Mouse (Mus musculus) colon, adult 2 months (tissue): Measurements from ENCODE around the gene Reep6. TPM values are rescaled to one million over a fixed set of nuclear protein-coding genes. Genes with fewer than 3 reads are reported as not detected.

Experiments
- polyA plus RNA-seq: library from polyadenylated mRNA; depleted of rRNA; stranded (reverse); fragments of >200 nt; gene quantifications from 2 replicates; pipeline ENCODE4 v1.2.3, GENCODE M21; 2012; rRNA removed

Gene Reep6
- 27.3 and 36.0 TPM in 2 replicates for polyA plus RNA-seq

DNA sequence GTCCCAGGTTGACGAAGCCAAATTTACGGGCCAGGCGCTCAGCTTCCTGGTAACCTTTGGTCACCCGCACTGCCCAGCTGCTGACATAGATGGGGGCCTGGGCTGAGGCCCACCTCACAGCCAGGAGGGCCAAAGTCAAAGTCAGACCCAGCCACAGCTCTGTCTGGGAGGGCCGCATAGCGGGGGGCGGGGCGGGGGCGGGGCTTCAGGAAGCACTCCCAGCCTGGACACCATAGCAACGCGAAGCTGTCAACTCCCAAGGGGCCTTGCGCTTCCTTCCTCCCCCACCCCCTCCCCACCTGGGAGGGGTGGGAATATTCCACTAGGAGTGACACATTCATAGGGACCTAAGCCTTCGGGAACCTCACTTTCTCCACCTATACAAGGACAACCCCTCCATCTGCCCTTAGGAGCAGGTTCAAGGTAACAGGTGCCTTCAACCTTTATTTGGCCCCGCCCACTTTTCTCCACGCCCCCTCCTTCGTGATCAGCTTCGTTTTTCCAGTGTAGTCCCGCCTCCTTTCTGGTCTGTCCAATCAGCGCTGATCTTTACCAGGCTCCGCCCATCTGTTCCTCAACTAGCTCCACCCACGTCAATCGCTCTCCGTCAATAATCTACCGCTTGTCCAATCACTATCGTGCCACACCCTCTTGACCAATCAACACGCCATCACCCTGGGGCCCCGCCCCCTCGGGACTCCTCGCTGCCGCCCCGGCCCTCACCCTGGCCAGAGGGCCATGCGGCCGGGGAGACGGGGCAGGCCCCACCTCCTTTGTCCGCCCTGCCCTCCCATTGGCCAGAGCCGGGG, at the start of gene Reep6, which contains the start of gene Pcsk4:
Gene Reep6, plus strand, starts transcription at position 681 of the 809 bp plus-strand sequence.
Gene Pcsk4, minus strand, starts transcription at position 226 of the 809 bp plus-strand sequence.

DNA sequence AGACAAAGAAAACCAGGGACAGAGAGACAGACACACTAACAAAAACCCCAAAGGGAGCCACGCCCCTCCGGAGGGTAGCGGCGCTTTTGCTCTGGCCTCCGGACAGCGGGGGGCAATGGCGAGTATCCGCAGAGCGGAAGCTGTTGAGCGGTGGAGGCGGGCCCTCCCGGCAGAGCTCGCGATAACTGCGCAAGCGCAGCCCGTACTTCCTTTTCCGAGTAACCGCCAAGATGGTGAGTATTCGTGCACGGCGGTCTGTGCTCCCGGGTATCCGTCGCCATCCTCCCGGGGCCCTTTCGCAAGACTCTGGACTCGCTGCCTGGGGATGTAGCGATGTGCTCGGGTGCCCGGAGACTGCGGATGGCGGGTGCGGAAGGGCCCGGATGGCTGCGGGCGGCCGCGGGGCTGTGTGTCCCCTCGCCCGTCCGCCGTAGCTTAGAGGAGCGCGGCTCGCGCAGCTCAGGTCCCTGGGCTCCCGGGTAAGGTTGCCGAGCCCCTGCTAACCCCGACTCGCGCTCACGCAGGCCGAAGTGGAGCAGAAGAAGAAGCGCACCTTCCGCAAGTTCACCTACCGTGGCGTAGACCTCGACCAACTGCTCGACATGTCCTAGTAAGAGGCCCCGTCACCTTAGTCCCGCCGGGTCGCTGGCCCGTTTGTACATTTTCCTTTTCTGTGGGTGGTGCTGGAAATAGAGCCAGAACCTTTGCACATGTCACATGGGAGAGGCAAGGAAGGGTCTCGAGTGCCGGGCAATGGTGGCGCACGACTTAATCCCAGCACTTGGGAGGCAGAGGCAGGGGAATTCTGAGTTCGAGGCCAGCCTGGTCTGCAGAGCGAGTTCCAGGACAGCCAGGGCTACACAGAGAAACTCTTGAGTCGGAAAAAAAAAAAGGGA, 37.3 kb upstream of the Reep6 start, which contains the start of gene Rps15:
Gene Rps15, plus strand, starts transcription at position 203 of the 896 bp plus-strand sequence.

DNA sequence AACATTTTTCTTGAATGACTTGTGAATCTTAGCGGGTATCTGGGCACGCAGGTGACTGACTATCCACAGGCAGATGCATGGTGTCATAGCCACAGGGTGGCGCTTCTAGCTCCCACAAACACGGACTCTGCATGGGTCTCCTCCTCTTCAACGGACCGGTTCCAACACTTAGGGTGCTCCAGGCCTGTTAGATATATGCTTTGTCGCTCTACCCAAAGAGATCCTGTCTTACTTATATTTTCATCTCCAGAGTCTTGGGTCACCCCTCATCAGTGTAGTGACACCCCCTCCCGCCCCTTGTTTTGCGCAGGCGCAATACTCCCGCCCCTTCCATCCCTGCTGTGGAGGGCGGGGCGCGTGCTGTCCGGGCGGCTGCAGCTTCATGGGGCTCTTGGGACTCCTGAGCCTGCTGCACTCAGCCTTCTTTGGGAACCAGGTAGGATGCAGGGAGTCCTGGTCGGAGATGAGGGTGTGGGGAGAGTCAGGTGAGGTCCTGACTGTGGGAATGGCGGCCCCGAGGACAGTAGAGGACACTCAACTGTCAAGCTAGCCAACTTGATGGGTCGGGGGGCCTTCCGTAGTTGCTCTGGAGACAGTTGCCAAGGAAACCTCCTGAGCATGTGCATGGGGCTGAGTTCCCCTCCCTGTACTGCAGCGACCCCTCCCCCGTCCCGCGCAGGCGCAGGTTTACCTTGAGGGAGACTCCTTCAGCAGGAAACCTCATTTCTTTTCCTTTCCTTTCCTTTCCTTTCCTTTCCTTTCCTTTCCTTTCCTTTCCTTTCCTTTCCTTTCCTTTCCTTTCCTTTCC, 33.9 kb upstream of the Reep6 start, which contains the start of gene Apc2:
Gene Apc2, plus strand, starts transcription at position 360 of the 808 bp plus-strand sequence.

DNA sequence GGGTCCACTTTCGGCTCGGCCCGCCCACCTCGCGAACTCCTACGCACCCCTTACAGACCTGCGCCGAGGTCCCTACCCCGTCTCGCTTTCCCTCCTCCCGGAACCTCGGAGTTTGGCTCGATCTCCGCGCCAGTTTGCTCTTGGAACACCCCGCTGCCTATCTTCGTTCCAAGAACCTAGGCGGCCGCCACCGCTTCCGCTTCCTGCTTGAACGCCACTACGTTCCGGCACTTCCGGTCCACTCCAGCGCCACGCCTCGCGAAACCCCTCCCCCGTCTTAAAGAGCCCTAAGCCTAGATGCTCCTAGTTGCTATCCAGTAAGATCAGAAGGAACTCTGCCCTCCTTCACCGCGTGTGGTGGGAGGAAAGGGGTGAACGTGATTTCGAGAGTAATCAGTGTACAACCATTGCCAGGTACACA, 9.4 kb upstream of the Reep6 start, which contains the start of gene 2310011J03Rik:
Gene 2310011J03Rik, minus strand, starts transcription at position 198 of the 421 bp plus-strand sequence.

DNA sequence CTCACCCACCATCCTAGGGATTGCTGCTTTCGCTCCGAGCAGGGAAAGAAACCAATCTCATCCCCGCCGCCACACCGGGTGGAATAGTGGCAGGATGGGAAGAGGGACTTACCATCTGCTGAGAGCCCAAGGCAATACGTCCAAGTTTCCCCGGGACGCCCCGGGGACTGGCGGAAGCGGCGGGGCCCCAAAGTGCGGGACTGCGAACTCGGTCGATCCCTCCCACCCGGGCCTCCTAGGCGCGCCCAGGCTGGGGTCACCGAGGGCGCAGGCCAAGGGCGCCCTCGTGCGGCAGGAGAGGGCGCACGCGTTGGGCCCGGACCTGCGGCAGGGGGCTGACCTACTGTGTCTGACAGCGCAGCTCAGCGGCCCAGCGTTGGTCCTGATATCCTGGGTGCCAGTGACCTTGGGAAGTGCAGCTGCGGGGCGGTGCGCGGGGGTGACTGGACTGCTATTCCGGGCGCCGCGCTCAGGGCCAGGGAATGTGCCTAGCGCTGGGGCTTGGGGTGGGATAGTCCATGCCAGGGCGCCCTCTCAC, 18.6 kb downstream of the Reep6 start, which contains the start of gene Adamtsl5:
Gene Adamtsl5, minus strand, starts transcription at position 169 of the 538 bp plus-strand sequence.

DNA sequence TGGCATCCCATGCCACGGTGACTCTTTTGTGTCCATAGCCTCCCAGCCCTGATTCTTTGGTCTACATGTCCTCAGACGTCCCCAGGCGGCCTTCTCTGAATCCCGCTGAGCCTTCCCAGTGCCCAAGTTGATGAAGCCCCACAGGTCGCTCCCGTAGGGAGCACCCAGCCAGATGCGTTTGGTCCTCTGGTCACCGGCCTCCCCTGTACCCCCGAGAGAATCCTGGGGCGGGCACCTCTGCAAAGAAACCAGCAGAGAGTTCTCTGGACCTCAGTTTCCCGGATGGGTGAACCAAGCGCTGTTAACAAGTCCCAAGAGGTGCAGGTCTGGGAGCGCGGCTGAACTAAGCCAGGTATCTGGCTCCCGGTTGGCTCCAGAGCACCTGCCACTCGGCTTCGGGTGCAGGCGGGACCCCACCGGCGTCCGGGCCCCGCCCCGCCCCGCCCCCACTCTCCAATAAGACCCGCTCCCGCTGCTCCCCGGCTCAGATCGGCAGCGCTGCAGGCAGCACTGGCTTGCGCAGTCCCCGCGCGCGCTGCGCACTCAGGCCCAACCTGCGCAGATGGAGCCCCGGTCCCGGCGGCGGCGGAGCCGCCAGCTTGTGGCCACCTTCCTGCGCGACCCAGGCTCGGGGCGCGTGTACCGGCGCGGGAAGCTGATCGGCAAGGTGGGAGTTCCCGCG, 26.4 kb downstream of the Reep6 start, which contains the start of gene Plk5:
Gene Plk5, plus strand, starts transcription at position 459 of the 682 bp plus-strand sequence.

Other genes with a start within 250 kb of the Reep6 start
- 82.3 and 100 TPM in 2 replicates for gene Sbno2, start 224.4 kb upstream of the Reep6 start, polyA plus RNA-seq
- gene Stk11, start 214.2 kb upstream of the Reep6 start, polyA plus RNA-seq: 125 and 133 TPM in 2 replicates
- 2,828 and 3,041 TPM in 2 replicates for gene Atp5d, start 191.3 kb upstream of the Reep6 start, polyA plus RNA-seq
- gene Cbarp, start 189.1 kb upstream of the Reep6 start, polyA plus RNA-seq: 14.1 and 17.1 TPM in 2 replicates
- 174 and 187 TPM in 2 replicates for gene Midn, start 181.7 kb upstream of the Reep6 start, polyA plus RNA-seq
- 98.7 and 100 TPM in 2 replicates for gene Cirbp, start 164.0 kb upstream of the Reep6 start, polyA plus RNA-seq
- gene 1600002K03Rik, start 157.0 kb upstream of the Reep6 start, polyA plus RNA-seq: 18.0 and 23.5 TPM in 2 replicates
- gene Efna2, start 150.5 kb upstream of the Reep6 start, polyA plus RNA-seq: 3.4 and 3.6 TPM in 2 replicates
- 25.4 and 27.3 TPM in 2 replicates for gene Mum1, start 103.5 kb upstream of the Reep6 start, polyA plus RNA-seq
- 917 and 1,055 TPM in 2 replicates for gene Ndufs7, start 80.8 kb upstream of the Reep6 start, polyA plus RNA-seq
- 12.4 and 22.1 TPM in 2 replicates for gene Gamt, start 68.9 kb upstream of the Reep6 start, polyA plus RNA-seq
- 79.6 and 86.9 TPM in 2 replicates for gene Dazap1, start 68.5 kb upstream of the Reep6 start, polyA plus RNA-seq
- gene Rps15, start 37.5 kb upstream of the Reep6 start, polyA plus RNA-seq: 1,702 and 2,447 TPM in 2 replicates
- gene Apc2, start 34.0 kb upstream of the Reep6 start, polyA plus RNA-seq: 1.8 and 2.0 TPM in 2 replicates
- gene 2310011J03Rik, start 9.4 kb upstream of the Reep6 start, polyA plus RNA-seq: 55.6 and 67.7 TPM in 2 replicates
- gene Pcsk4, start 455 bp upstream of the Reep6 start, polyA plus RNA-seq: 20.6 and 24.0 TPM in 2 replicates
- gene Adamtsl5, start 18.5 kb downstream of the Reep6 start, polyA plus RNA-seq: 27.8 and 29.2 TPM in 2 replicates
- gene Plk5, start 26.5 kb downstream of the Reep6 start, polyA plus RNA-seq: 0.38 and 0.71 TPM in 2 replicates
- gene Mex3d, start 57.7 kb downstream of the Reep6 start, polyA plus RNA-seq: 23.9 and 24.3 TPM in 2 replicates
- 112 and 120 TPM in 2 replicates for gene Mbd3, start 69.6 kb downstream of the Reep6 start, polyA plus RNA-seq
- gene Uqcr11, start 76.9 kb downstream of the Reep6 start, polyA plus RNA-seq: 2,050 and 2,937 TPM in 2 replicates
- gene Tcf3, start 103.7 kb downstream of the Reep6 start, polyA plus RNA-seq: 84.9 and 86.2 TPM in 2 replicates
- gene Onecut3, start 164.9 kb downstream of the Reep6 start, polyA plus RNA-seq: 0.02 TPM in 1 of 2 replicates, not detected in the other
- not detected in 2 replicates for gene Atp8b3, start 209.2 kb downstream of the Reep6 start, polyA plus RNA-seq
- gene Rexo1, start 231.6 kb downstream of the Reep6 start, polyA plus RNA-seq: 56.3 and 60.5 TPM in 2 replicates
- gene Klf16, start 247.4 kb downstream of the Reep6 start, polyA plus RNA-seq: 32.1 and 34.5 TPM in 2 replicates